Mouse (Mus musculus) bone marrow, adult 2 months (tissue): ENCODE data around the gene Ern1.
"Not testable (repeated sequence)": the region's sequence is repeated elsewhere in the genome, so short reads cannot be mapped to it uniquely, and the experiment has no call there.

Experiments
- CTCF ChIP-seq: fragments of 200-500 bp; IDR thresholded peaks from 2 replicates; pipeline ENCODE4 v1.5.1; 2011; ENCODE audit warnings: low read length, control low read depth; ENCODE audit not compliant: control insufficient read depth, insufficient read depth
- POLR2A ChIP-seq: fragments of 200-500 bp; IDR thresholded peaks from 2 replicates; pipeline ENCODE4 v1.6.1; 2011; ENCODE audit warnings: low read depth, mild to moderate bottlenecking, control low read depth, low read length, borderline replicate concordance; ENCODE audit not compliant: control insufficient read depth

DNA sequence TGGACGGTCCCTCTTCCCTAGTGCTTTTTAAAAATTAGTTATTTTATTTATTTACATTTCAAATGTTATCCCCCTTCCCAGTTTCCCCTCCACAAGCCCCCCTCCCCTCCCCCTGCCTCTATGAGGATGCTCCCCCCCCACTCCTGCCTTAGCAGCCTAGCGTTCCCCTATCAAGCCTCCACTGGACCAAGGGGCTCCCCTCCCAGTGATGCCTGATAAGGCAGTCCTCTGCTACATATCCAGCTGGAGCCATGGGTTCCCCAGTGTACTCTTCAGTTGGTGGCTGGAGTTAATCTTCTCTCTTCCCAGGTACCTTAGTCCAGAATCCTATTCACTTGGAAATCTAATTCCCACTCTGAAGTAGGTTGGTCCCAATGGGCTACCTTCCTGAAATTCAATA, 93.6 kb downstream of the Ern1 start:
- not testable (repeated sequence) for TF ChIP-seq POLR2A, CTCF
